Mouse (Mus musculus) embryonic facial prominence, embryonic 13.5 days (tissue): ENCODE measurements around the gene Ninj1. TPM values are rescaled to one million over a fixed set of nuclear protein-coding genes. Genes with fewer than 3 reads are reported as not detected.

ENCODE experiments used
- ATAC-seq: fragments of 200-750 bp; cut with Nextera tagmentation; 2 replicates; pipeline ENCODE4 v1.8.0; 2017; ENCODE audit warnings: low read depth; ENCODE audit not compliant: insufficient number of reproducible peaks, insufficient read depth, low FRiP score, low TSS enrichment
- H3K27ac ChIP-seq: fragments of 300-500 bp; sonication (generic); 2 replicates; pipeline ENCODE4 v1.5.1; 2015; ENCODE audit warnings: moderate library complexity, mild to moderate bottlenecking, inconsistent platforms
- H3K27me3 ChIP-seq: fragments of 300-500 bp; sonication (generic); 2 replicates; pipeline ENCODE4 v1.6.1; 2015; ENCODE audit warnings: mild to moderate bottlenecking, inconsistent platforms
- H3K36me3 ChIP-seq: fragments of 300-500 bp; sonication (generic); 2 replicates; pipeline ENCODE4 v1.6.1; 2015; ENCODE audit warnings: mild to moderate bottlenecking, inconsistent platforms
- H3K4me1 ChIP-seq: fragments of 300-500 bp; sonication (generic); 2 replicates; pipeline ENCODE4 v1.6.1; 2015; ENCODE audit warnings: inconsistent platforms
- H3K4me2 ChIP-seq: fragments of 300-500 bp; sonication (generic); 2 replicates; pipeline ENCODE4 v1.6.1; 2015; ENCODE audit warnings: moderate library complexity, mild to moderate bottlenecking, inconsistent platforms
- H3K4me3 ChIP-seq: fragments of 300-500 bp; sonication (generic); 2 replicates; pipeline ENCODE4 v1.5.1; 2015; ENCODE audit warnings: mild to moderate bottlenecking, inconsistent platforms
- H3K9ac ChIP-seq: fragments of 300-500 bp; sonication (generic); 2 replicates; pipeline ENCODE4 v1.6.1; 2015; ENCODE audit warnings: mild to moderate bottlenecking, inconsistent platforms
- H3K9me3 ChIP-seq: fragments of 300-500 bp; sonication (generic); 2 replicates; pipeline ENCODE4 v1.6.1; 2016; ENCODE audit warnings: inconsistent platforms
- WGBS: fragments of 180-500 bp; shearing (Covaris S2); methylation state at CpG from one replicate; pipeline ENCODE4 v1.1.7; 2015; ENCODE audit warnings: mixed read lengths; 5-methylcytosine and 5-hydroxymethylcytosine counted together
- polyA plus RNA-seq: library from polyadenylated mRNA; unstranded; fragments of >200 nt; fragmentation: Nextera tagmentation; extraction: Ambion mirVana; gene quantifications from 2 replicates; pipeline ENCODE4 v1.2.1, GENCODE M21; 2015

The Ninj1 gene
- polyA plus RNA-seq, 1 experiment from 2014 or later, result 48.0 TPM

DNA sequence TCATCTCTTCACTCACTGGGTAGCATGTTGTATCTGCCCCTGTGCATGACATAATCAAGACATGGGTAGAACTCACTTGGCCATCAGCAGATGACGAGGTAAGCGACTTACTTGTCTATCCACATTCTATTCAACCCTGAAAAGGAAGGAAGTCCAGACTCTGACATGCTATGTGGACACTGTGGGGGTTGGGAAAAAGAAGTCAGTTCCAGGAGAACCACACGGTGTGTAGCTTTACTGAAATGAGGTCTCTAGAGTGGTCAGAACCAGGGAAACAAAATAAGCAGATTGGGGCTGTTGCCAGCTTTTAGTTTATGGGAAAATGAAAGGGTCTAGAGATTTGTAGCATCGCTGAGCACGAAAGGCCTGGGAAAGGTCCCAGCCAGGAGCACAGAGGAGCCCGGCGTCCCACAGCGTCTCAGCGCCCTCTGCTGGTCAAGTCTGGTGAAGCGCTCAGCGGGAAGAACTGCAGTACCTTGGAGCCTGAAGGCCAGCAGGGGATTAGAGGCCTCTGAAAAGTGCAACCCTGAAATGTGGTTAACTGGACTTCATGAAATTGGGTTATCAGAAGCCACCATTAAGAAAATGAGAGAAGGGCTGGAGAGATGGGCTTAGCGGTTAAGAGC lies 14.2 kb upstream of the Ninj1 start:
- H3K36me3 ChIP-seq, result no peaks in the 10 kb centered on the region
- peak; percentile 57; the same call in 1 of the 2 replicates for ATAC-seq
- WGBS, result 5% methylated on average over 12 of the region's 12 CpGs

DNA sequence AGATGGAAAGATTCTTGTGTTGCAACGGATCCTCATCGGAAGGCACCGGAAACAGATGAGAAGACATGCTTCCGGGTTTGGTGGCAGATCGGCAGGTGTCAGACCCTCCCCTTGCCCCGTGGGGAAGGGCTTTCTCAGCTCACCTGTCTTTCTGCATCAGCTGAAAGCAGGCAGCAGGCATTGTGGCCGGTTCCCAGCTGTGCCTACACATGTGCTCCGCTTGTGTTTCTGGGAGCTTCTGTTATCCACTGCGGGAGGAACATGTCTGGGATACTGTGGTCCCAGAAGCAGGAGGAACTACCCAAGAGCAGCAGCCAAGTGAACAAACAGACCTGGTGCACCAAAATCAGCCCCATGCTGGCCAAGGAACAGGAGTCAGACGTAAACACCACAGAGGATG lies 11.8 kb upstream of the Ninj1 start:
- Histone ChIP-seq H3K27me3 (no peaks in the 10 kb centered on the region), H3K4me2 (no peak overlapping the region), H3K9ac (0 out of 2 replicates have a peak overlapping the region, but pooled peaks have one; percentile 2), H3K4me1 (peaks cover 17% of the 10 kb centered on the region), H3K27ac (no peak overlapping the region), H3K4me3 (no peak overlapping the region), H3K9me3 (no peaks in the 10 kb centered on the region), H3K36me3 (no peaks in the 10 kb centered on the region)
- WGBS, result 74% methylated on average over 10 of the region's 10 CpGs
- no peak for ATAC-seq

More for the DNA sequence above, 14.2 kb upstream of the Ninj1 start:
- Histone ChIP-seq H3K4me1 (0 out of 2 replicates have a peak, but pooled peaks cover 7% of the 10 kb centered on the region), H3K9me3 (no peaks in the 10 kb centered on the region), H3K27ac (no peak overlapping the region), H3K27me3 (no peaks in the 10 kb centered on the region), H3K4me2 (no peak overlapping the region), H3K4me3 (no peak overlapping the region), H3K9ac (no peak overlapping the region)

DNA sequence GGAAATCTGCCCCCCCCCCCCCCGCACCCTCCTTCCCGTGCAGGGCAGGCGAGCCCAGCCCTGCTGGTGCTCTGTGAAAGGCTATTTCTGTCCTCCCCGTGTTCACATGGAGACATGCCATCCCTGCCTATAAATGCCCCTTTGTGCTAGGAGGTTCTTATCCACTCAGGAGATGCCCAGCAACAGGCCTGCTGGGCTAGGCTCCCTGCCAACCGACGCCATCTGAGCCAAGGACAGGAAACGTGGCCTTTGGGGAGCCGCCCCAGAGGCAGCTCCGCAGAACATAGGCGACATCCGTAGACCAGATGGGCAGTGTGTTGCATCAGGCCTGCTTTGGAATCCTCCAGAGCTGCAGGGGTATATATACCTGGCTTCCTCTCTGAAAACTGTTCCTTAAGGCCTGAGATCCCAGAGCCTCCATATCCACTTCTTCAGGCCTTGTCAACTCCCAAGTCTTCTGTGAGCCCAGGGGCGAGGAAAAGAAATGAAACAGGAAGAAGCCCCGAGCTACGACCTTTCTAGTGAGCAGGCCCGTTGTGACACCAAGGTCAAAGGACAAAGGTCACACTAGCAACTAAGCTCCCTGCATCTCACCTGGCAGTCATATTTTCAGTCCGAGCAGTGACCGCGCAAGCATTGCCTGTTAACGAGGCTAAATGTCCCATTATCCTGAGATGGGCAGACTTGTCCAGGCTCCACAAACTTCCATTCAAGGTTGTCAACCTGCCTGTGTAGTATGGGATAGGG lies 8.3 kb upstream of the Ninj1 start:
- H3K27ac ChIP-seq, result peak overlapping the region; percentile 62
- 55% methylated on average over 19 of the region's 19 CpGs for WGBS

DNA sequence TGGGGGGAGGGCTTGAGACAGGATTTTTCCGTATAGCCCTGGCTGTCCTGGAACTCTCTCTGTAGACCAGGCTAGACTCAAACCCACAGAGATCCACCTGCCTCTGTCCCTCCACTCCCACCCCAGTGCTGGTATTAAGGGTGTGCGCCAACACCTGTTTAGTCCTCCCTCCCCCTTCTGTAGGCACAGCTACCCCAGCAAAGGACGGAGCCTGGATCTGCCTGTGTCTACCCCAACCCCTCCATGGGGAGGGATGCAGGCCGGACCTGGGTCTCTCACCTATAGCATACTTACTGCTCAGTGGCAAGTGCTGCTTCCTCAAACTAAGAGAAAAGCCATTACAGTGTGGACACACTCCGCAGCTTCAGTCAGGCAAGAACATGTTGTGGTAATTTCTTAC lies 7.0 kb upstream of the Ninj1 start:
- no peak overlapping the region for H3K4me3 ChIP-seq
- 84% methylated on average over 5 of the region's 5 CpGs for WGBS
- no peak for ATAC-seq

More for the DNA sequence above, 8.3 kb upstream of the Ninj1 start:
- H3K4me2 ChIP-seq, result no peak overlapping the region
- peak; percentile 62; the same call in 1 of the 2 replicates for ATAC-seq
- H3K9ac ChIP-seq, result no peak overlapping the region
- peaks cover 25% of the 10 kb centered on the region for H3K4me1 ChIP-seq
- H3K9me3 ChIP-seq, result no peaks in the 10 kb centered on the region
- H3K4me3 ChIP-seq, result no peak overlapping the region
- H3K27me3 ChIP-seq, result no peaks in the 10 kb centered on the region
- H3K36me3 ChIP-seq, result no peaks in the 10 kb centered on the region

DNA sequence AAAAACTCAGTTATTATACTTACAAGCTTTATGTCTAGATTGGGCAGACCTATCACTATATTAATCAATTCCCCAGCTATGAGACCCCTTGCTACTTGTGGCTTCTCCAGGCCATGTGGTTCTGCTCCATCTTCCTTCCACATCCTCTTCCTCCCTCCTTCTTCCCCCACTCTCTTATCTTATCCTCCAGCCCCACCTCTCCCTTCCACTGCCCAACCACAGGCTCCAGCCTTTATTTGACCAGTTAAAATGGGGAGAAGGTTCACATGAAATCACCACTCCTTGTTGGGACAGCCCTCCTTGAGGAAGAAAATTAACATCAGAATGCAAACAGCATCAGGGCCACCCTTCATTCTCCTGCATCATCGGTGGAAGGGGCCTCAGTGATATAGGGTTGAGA lies 6.6 kb upstream of the Ninj1 start:
- WGBS, result 57% methylated on average over 1 of the region's 1 CpGs
- no peaks in the 10 kb centered on the region for H3K27me3 ChIP-seq
- ATAC-seq, result no peak

More for the DNA sequence above, 7.0 kb upstream of the Ninj1 start:
- no peaks in the 10 kb centered on the region for H3K36me3 ChIP-seq
- no peak overlapping the region for H3K4me2 ChIP-seq
- no peak overlapping the region for H3K27ac ChIP-seq
- H3K4me1 ChIP-seq, result peaks cover 25% of the 10 kb centered on the region
- H3K27me3 ChIP-seq, result no peaks in the 10 kb centered on the region
- no peak overlapping the region for H3K9ac ChIP-seq
- no peaks in the 10 kb centered on the region for H3K9me3 ChIP-seq

DNA sequence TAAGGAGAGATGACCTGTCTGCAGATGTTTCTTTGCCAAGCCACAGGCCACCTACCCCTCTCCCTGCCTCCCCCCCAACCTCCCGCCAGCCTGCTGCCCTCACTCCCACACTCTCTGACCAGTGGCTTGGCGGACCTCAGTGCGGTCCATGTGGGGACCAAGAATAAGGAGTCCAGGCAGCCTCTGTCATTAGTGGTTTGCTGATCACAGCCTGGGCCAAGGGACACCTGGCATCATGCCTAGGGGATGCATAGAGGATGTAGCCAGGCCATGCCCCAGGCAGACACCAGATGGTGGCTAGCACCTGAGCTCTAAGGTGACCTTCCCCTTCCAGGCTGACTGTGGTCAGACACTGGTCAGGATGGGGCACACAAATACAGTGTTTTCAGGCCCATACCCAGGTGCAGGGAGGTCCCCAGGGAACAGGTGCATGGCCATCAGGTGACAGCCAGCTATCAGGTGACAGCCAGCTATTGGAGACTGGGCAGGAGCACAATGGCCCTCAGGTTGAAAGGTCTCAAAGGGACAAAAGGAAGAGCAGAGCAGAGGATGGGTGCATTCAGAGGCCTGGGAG lies 5.8 kb upstream of the Ninj1 start:
- Histone ChIP-seq H3K36me3 (no peaks in the 10 kb centered on the region), H3K4me2 (no peak overlapping the region), H3K9ac (no peak overlapping the region), H3K27ac (no peak overlapping the region), H3K4me3 (no peak overlapping the region), H3K27me3 (no peaks in the 10 kb centered on the region), H3K9me3 (no peaks in the 10 kb centered on the region), H3K4me1 (peaks cover 21% of the 10 kb centered on the region)
- ATAC-seq, result no peak
- WGBS, result 83% methylated on average over 3 of the region's 3 CpGs

More for the DNA sequence above, 6.6 kb upstream of the Ninj1 start:
- no peaks in the 10 kb centered on the region for H3K9me3 ChIP-seq
- no peak overlapping the region for H3K27ac ChIP-seq
- no peaks in the 10 kb centered on the region for H3K36me3 ChIP-seq
- H3K4me3 ChIP-seq, result no peak overlapping the region
- no peak overlapping the region for H3K9ac ChIP-seq
- H3K4me2 ChIP-seq, result no peak overlapping the region
- H3K4me1 ChIP-seq, result peaks cover 21% of the 10 kb centered on the region

DNA sequence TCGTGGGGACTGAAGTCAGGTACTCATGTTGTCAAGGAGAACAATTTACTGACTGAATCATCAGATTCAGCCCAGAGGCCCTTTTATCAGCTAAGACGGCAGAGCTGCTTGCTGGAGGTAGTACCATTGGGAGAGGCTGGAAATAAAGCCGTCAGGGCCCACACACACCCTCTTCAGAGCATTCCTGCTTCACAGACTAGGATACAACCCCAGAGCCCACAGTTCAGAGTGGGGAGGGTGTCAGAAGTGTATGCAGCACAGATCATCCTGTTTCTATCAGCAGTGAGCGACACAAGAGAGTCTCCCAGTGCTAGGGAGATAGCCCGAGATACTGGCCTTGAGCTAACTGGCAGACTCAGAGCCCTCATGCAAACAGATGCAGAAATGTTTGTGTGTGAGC lies 4.1 kb upstream of the Ninj1 start:
- no peaks in the 10 kb centered on the region for H3K27me3 ChIP-seq
- no peaks in the 10 kb centered on the region for H3K36me3 ChIP-seq
- H3K4me3 ChIP-seq, result no peak overlapping the region
- H3K4me1 ChIP-seq, result peaks cover 32% of the 10 kb centered on the region
- ATAC-seq, result no peak
- no peak overlapping the region; the same call in 1 of the 2 replicates for H3K27ac ChIP-seq
- no peak overlapping the region for H3K9ac ChIP-seq
- 54% methylated on average over 5 of the region's 5 CpGs for WGBS
- no peak overlapping the region for H3K4me2 ChIP-seq
- H3K9me3 ChIP-seq, result no peaks in the 10 kb centered on the region

DNA sequence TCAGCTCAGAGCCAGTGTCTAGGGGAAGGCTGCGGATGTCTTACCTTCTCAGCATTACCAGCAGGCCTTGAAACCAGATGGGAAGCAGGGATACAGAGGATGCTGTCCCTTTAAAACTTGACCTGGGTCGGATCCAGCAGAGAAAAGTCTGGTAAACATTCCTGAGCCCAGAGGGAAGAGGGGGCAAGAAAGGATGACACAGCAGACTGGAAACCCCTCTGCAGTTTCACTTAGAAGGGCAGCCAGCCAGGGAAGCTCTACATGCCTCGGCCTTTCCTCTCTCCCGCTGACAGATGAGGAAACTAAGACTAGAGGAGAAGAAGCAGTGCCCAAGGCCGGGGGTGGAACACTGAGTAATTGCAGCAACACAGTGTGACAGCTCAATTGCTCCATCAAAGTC lies 3.6 kb upstream of the Ninj1 start:
- no peaks in the 10 kb centered on the region for H3K27me3 ChIP-seq
- peak overlapping the region; percentile 0; the same call in 1 of the 2 replicates for H3K27ac ChIP-seq
- WGBS, result 40% methylated on average over 5 of the region's 5 CpGs
- H3K4me1 ChIP-seq, result peaks cover 32% of the 10 kb centered on the region
- no peak for ATAC-seq
- no peak overlapping the region for H3K9ac ChIP-seq
- no peak overlapping the region for H3K4me3 ChIP-seq
- no peak overlapping the region for H3K4me2 ChIP-seq
- no peaks in the 10 kb centered on the region for H3K36me3 ChIP-seq
- H3K9me3 ChIP-seq, result no peaks in the 10 kb centered on the region

DNA sequence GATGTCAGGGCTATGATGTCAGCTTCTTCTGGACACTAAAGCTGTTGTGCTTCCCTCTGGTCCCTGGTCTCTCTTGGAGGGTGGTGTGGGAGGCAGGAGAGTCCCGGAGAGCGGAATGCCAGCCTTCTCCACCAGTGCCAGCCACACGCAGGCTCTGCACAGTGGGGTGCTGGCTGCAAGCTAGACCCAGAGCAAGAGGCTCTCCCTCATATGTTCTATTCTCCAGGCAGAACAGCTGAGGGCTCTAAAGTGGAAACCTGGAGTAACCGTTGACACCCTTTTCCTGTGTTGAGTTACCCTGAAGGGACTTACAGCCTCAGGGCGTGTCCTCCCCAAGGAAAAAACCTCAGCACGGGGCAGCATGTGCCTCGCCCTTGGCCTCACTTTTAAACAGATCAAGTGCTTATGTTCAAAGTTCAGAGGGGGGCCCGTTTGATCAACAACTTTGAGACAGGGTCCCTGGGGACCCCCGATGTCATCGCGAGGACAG lies 442 bp upstream of the Ninj1 start:
- H3K27me3 ChIP-seq, result no peaks in the 10 kb centered on the region
- peaks cover 41% of the 10 kb centered on the region for H3K4me1 ChIP-seq
- ATAC-seq, result 0 out of 2 replicates have a peak, but pooled peaks have one; percentile 2
- peak overlapping the region; percentile 99 for H3K4me2 ChIP-seq
- no peaks in the 10 kb centered on the region for H3K36me3 ChIP-seq
- no peaks in the 10 kb centered on the region for H3K9me3 ChIP-seq
- WGBS, result 20% methylated on average over 11 of the region's 11 CpGs
- H3K27ac ChIP-seq, result peak overlapping the region; percentile 60
- peak overlapping the region; percentile 76 for H3K9ac ChIP-seq
- H3K4me3 ChIP-seq, result peak overlapping the region; percentile 70

DNA sequence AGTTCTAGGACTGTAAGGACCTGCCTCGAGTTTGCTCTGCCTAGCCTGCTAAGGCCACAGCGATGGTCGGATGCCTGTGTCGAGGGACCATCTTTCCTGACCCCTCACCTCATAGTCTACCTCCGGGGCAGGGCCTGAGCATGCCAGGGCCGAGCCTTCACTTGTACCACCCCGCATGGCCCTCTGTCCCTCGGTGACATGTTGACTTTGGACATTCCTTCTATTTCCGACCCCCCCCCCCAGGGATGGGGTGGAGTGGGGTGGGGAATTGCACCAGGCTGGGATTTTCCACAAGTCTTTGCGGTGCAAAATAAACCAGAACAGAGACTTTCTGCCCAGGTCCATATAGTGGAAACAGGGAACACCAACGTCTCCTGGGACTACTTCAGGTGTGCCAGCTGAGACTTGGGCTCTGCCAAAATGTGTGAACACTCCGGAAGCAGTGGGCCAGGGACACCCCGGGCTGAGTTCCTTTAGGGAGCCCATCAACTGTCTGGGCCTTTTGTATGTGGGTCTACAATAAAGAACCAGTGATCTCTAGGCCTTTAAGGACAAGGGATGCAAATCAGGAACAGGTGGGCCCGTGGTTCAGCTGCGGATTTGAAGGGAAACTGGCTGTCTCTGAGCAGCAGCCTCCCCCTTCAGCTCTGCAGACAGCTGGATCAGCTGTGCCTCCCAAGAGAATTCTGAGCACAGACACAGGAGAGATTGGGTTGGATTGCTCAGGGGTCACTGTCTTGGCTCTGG lies 1.1 kb downstream of the Ninj1 start:
- ATAC-seq, result no peak
- no peaks in the 10 kb centered on the region for H3K27me3 ChIP-seq
- no peaks in the 10 kb centered on the region for H3K36me3 ChIP-seq
- H3K27ac ChIP-seq, result no peak overlapping the region; the same call in 1 of the 2 replicates
- H3K4me2 ChIP-seq, result peak overlapping the region; percentile 99
- H3K4me3 ChIP-seq, result peak overlapping the region; percentile 70
- H3K9me3 ChIP-seq, result no peaks in the 10 kb centered on the region
- peaks cover 42% of the 10 kb centered on the region for H3K4me1 ChIP-seq
- peak overlapping the region; percentile 76 for H3K9ac ChIP-seq
- 15% methylated on average over 15 of the region's 15 CpGs for WGBS

DNA sequence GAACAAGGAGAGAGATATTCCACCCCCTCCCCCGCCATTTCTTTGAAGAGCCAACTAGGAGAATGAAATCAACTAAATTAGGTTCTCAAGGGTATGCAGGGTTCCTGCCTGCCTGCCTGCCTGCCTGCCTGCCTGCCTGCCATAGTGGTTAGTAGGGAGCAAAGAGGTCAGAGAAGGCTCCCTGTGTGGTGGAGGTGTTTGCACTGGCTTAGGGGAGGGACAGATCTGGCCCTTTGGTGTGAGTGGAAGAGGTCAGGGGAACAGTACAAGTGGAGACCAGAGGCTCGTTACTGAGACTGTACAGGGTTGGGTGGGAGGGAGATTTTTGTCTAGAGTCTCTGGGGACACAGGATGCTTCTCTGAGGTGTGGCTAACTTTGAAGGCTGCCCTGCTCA lies 1.7 kb downstream of the Ninj1 start:
- Histone ChIP-seq H3K27ac (no peak overlapping the region), H3K9ac (no peak overlapping the region), H3K4me2 (peak overlapping the region; percentile 99), H3K9me3 (no peaks in the 10 kb centered on the region), H3K4me3 (no peak overlapping the region), H3K36me3 (no peaks in the 10 kb centered on the region; the same call in 1 of the 2 replicates), H3K4me1 (peaks cover 40% of the 10 kb centered on the region), H3K27me3 (no peaks in the 10 kb centered on the region)
- WGBS, result 32% methylated on average over 2 of the region's 2 CpGs
- no peak for ATAC-seq
